Mouse (Mus musculus) heart, embryonic 13.5 days (tissue): ENCODE measurements around the gene Nr2c2ap. TPM values are rescaled to one million over a fixed set of nuclear protein-coding genes. Genes with fewer than 3 reads are reported as not detected.

Experiments used
- ATAC-seq: fragments of 200-750 bp; cut with Nextera tagmentation; 2 replicates; pipeline ENCODE4 v1.8.0; 2017; ENCODE audit warnings: moderate TSS enrichment; ENCODE audit not compliant: insufficient number of reproducible peaks, low FRiP score, low TSS enrichment; ENCODE audit errors: extremely low read depth
- H3K27ac ChIP-seq: fragments of 300-500 bp; sonication (generic); replicated peaks from 2 replicates; pipeline ENCODE4 v1.5.1; 2015; ENCODE audit warnings: moderate library complexity, mild to moderate bottlenecking, inconsistent platforms
- H3K27me3 ChIP-seq: fragments of 300-500 bp; sonication (generic); replicated peaks from 2 replicates; pipeline ENCODE4 v1.6.1; 2015; ENCODE audit warnings: mild to moderate bottlenecking, inconsistent platforms
- H3K36me3 ChIP-seq: fragments of 300-500 bp; sonication (generic); 2 replicates; pipeline ENCODE4 v1.6.1; 2015; ENCODE audit warnings: mild to moderate bottlenecking, inconsistent platforms
- H3K4me1 ChIP-seq: fragments of 300-500 bp; sonication (generic); 2 replicates; pipeline ENCODE4 v1.6.1; 2015; ENCODE audit warnings: inconsistent platforms
- H3K4me2 ChIP-seq: fragments of 300-500 bp; sonication (generic); 2 replicates; pipeline ENCODE4 v1.6.1; 2015; ENCODE audit warnings: inconsistent platforms, mild to moderate bottlenecking, moderate library complexity
- H3K4me3 ChIP-seq: fragments of 300-500 bp; sonication (generic); 2 replicates; pipeline ENCODE4 v1.5.1; 2015; ENCODE audit warnings: moderate library complexity, mild to moderate bottlenecking, inconsistent platforms
- H3K9ac ChIP-seq: fragments of 300-500 bp; sonication (generic); 2 replicates; pipeline ENCODE4 v1.6.1; 2015; ENCODE audit warnings: inconsistent platforms, mild to moderate bottlenecking, moderate library complexity
- H3K9me3 ChIP-seq: fragments of 300-500 bp; sonication (generic); 2 replicates; pipeline ENCODE4 v1.6.1; 2016; ENCODE audit warnings: inconsistent platforms
- WGBS: fragments of 180-500 bp; shearing (Covaris S2); methylation state at CpG from one replicate; pipeline ENCODE4 v1.1.7; 2015; ENCODE audit warnings: mixed read lengths; 5-methylcytosine and 5-hydroxymethylcytosine counted together
- polyA plus RNA-seq: library from polyadenylated mRNA; unstranded; fragments of >200 nt; fragmentation: Nextera tagmentation; extraction: Ambion mirVana; gene quantifications from 2 replicates; pipeline ENCODE4 v1.2.1, GENCODE M21; 2015

Gene Nr2c2ap
- polyA plus RNA-seq, 1 experiment from 2014 or later = 30.5 TPM

DNA sequence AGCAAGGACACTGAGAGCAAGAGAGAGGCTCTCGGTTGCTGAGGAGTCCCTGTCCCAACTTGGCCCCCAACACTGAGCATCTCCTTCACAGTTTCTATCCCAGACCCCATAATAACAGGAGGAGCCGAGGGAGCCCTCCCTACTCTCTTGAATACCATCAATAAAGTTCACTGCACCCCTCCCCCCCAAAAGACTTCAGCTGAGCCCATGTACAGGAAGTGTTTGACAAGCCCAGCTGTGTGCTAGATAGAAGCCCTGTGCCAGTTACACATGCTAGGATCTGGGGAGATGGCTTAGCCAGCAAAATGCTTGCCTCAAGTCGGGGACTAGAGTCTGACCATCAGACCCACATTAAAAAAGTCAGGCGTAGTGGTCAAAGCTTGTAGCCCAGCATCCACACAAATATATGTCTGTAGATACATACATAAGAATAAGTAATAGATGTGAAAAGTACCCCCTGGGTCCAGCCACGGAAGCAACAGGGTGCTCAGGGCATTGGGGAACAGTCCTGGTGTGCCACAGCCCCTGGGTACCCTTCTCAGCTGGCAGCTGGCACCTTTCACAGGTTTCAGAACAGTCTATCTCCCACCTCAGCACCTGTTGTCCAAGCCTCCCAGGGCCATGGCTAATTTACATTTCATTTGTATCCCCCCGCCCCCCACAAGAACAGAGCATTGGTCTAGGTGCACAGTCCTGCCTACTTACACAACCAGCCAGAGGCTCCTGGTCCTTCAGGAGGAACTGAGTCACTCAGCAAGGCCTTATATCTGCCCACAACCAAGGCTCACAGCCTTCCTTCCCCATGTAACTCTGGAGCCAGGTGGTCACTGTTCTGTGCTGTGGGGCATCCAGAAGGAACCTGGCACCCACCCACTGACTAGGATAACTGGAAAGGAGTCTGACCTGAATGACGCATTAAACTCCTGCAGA, 16.8 kb downstream of the Nr2c2ap start:
- WGBS = 87% methylated on average over 7 of the region's 7 CpGs

DNA sequence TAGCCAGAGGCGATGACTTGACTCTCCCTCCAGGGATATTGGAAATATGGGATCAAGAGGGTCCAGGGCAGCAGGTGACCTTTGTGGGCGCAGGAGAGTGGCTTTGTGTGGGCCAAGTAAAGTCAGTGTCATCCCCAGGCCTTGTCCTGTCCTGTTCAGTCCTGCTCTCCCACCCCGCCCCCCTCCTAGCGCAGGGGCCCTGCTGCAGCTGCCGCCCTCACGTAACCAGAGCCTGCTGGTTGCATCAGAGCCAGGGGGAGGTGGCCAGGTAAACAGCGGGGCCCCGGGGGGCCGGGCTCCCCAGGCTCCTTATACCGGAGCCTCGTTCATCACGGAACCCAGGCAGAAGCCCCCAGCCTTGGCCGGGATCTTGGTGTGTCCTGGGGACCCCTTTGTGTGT, 19.0 kb downstream of the Nr2c2ap start:
- WGBS = 19% methylated on average over 13 of the region's 13 CpGs
- Histone ChIP-seq H3K4me2 (no peak overlapping the region), H3K36me3 (peaks cover 22% of the 10 kb centered on the region), H3K27ac (no peak overlapping the region), H3K27me3 (peaks cover 43% of the 10 kb centered on the region), H3K4me1 (peaks cover 9% of the 10 kb centered on the region; the same call in 1 of the 2 replicates), H3K4me3 (no peak overlapping the region), H3K9ac (no peak overlapping the region), H3K9me3 (no peaks in the 10 kb centered on the region)
- ATAC-seq = no peak

More for the DNA sequence above, 16.8 kb downstream of the Nr2c2ap start:
- H3K9me3 ChIP-seq = no peaks in the 10 kb centered on the region
- H3K9ac ChIP-seq = no peak overlapping the region
- ATAC-seq = no peak
- no peak overlapping the region for H3K27ac ChIP-seq
- no peak overlapping the region for H3K4me3 ChIP-seq
- no peak overlapping the region for H3K4me2 ChIP-seq
- peaks cover 42% of the 10 kb centered on the region for H3K36me3 ChIP-seq
- peaks cover 9% of the 10 kb centered on the region; the same call in 1 of the 2 replicates for H3K4me1 ChIP-seq
- H3K27me3 ChIP-seq = peaks cover 27% of the 10 kb centered on the region

DNA sequence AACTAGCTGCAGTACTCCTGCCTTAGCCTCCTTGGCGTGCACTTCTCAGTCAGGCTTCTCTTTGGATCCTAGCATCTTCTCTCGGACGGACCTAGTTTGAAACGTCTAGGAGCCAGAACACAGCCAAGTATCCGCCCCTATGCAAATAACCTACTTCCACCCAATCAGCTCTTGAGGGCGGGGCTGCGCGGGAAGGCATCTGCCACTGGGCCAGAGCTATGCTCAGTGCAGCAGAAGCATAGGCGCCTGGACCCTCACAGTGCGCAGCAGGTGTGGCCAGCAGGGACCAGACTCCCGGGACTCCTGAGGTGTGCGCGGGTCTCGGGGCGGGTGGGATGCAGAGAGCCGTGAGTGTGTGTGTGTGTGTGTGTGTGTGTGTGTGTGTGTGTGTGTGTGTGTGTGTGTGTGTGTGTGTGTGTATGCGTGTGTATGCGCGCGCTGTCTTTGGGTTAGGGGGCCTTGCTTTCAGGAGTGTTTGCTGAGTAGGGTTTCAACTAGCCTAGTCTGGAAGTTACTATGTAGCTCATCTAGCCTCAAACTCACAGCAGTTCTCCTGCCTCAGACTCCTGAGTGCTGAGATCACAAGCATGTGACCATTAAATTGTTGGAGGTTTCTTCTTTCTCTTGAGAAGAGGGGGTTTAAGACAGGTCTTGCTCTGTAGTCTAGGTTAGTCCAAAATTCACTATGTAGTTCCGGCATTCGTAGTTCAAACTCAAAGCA, 21.6 kb downstream of the Nr2c2ap start:
- Histone ChIP-seq H3K9ac (no peak overlapping the region), H3K9me3 (no peaks in the 10 kb centered on the region), H3K27ac (no peak overlapping the region), H3K4me2 (peak overlapping the region; percentile 48), H3K4me1 (peaks cover 9% of the 10 kb centered on the region; the same call in 1 of the 2 replicates), H3K4me3 (peak overlapping the region; percentile 20; the same call in 1 of the 2 replicates), H3K36me3 (no peaks in the 10 kb centered on the region), H3K27me3 (peaks cover 66% of the 10 kb centered on the region)
- peak; percentile 84 for ATAC-seq
- 9% methylated on average over 16 of the region's 22 CpGs for WGBS

DNA sequence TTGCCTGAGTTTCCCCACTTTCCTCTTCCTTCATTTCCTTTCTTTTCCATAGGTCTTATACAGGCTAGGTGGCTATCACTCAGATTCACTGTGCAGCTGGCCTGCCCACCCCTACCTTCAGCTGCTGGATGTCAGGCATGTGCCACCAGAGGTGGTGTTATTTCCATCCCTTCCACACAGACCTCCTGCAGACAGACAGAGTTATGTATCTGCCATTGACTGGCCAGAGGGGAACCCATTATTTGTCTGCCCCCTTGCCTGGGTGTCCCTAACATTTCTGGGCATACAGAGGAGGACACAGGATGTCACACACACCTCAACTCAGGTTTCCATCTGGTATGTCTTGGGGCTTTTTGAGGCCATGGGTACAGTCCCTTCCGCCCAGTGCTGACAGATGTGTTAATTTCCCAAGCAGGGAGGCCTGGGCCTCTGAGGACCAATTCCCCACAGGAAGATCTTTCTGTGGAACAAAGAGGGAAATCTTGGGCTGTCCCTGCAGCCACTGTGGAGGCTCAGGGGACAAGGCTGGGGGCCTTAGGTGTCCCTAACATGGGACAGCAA, 26.2 kb downstream of the Nr2c2ap start:
- no peak for ATAC-seq

DNA sequence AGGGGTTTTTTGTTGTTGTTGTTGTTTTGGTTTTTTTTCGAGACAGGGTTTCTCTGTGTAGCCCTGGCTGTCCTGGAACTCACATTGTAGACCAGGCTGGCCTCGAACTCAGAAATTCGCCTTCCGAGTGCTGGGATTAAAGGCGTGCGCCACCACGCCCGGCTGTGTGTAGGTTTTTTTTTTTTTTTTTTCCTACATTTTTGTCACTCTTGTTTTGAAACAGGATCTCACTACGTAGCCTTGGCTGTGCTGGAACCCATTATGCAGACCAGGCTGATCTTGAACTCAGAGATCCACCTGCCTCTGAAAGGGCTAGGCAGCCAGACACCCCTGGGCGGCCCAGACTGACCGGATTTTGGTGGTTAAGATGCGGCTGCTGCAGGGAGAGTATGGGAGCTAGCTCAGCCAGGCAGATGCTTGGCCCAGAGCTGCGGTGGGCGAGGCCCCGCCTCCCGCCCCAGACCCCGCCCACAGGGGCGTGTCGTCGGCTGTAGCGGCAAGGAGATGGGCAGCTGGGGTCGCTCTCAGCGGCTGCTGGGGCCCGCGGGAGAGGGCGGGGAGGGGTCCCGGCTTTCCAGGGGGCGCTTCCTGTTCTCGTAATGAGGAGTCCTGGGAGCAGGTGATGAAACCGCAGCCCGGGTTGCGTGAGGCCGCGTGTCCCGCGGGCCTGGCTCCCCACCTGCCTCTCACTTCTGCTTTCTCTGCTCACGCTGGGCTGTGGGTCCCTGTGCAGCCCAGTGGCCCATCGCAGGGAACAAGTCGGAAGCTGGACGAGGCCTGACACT, 27.1 kb downstream of the Nr2c2ap start:
- Histone ChIP-seq H3K9ac (peak overlapping the region; percentile 69), H3K9me3 (no peaks in the 10 kb centered on the region), H3K36me3 (no peaks in the 10 kb centered on the region), H3K4me2 (peak overlapping the region; percentile 78), H3K27ac (no peak overlapping the region), H3K4me3 (peak overlapping the region; percentile 55), H3K27me3 (peaks cover 65% of the 10 kb centered on the region), H3K4me1 (peaks cover 3% of the 10 kb centered on the region; the same call in 1 of the 2 replicates)
- peak; percentile 75 for ATAC-seq
- WGBS = 9% methylated on average over 40 of the region's 40 CpGs

More for the DNA sequence above, 26.2 kb downstream of the Nr2c2ap start:
- no peaks in the 10 kb centered on the region for H3K9me3 ChIP-seq
- WGBS = 88% methylated on average over 1 of the region's 1 CpGs
- H3K4me1 ChIP-seq = peaks cover 7% of the 10 kb centered on the region; the same call in 1 of the 2 replicates
- no peak overlapping the region for H3K4me2 ChIP-seq
- H3K27ac ChIP-seq = no peak overlapping the region
- no peak overlapping the region for H3K4me3 ChIP-seq
- no peaks in the 10 kb centered on the region for H3K36me3 ChIP-seq
- peaks cover 65% of the 10 kb centered on the region for H3K27me3 ChIP-seq
- no peak overlapping the region for H3K9ac ChIP-seq

DNA sequence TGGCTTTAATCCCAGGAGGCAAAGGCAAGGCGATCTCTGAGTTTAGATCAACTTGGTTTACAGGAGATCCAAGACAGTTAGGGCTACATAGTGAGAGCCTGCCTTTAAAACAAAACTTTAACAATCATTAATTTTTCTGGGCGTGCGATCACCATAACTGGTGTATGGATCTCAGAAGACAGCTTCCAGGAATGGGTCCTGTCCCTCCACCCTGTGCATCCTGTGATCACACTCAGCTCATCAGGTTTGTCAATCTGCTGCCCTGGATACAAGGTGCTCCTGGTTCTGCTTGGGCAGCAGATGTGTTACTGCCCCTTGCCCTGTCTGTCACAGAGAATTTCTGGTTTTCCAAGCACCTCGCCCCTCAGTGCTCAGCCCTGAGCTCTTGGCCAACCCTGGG, 28.1 kb downstream of the Nr2c2ap start:
- Histone ChIP-seq H3K4me3 (no peak overlapping the region), H3K4me2 (peak overlapping the region; percentile 78; the same call in 1 of the 2 replicates), H3K27me3 (peaks cover 68% of the 10 kb centered on the region), H3K27ac (no peak overlapping the region), H3K9ac (no peak overlapping the region), H3K36me3 (no peaks in the 10 kb centered on the region), H3K4me1 (peaks cover 3% of the 10 kb centered on the region; the same call in 1 of the 2 replicates), H3K9me3 (no peaks in the 10 kb centered on the region)
- ATAC-seq = no peak
- 80% methylated on average over 4 of the region's 4 CpGs for WGBS

DNA sequence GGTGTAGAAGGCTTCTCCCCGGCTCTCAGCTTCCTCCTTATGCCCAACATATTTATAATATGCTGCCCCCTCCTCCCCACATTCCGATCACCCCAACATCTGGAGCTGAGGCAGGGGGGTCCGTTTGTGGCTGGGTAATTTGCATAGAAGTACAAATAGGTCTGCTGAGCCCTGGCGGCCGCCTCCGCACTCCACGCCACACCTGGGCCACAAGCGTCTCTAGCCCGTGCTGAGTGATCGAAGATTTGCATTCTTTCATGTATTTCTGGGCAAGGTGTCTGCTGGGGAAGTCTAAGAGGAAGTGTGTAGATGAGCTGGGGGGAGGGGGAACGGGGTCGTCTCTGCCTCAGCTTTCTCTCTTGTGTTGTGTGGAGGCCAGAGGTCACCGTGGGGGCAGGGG, 28.9 kb downstream of the Nr2c2ap start:
- 60% methylated on average over 13 of the region's 13 CpGs for WGBS
- no peak overlapping the region for H3K9ac ChIP-seq
- no peak overlapping the region for H3K27ac ChIP-seq
- peaks cover 71% of the 10 kb centered on the region for H3K27me3 ChIP-seq
- H3K9me3 ChIP-seq = no peaks in the 10 kb centered on the region
- H3K4me2 ChIP-seq = no peak overlapping the region
- H3K36me3 ChIP-seq = no peaks in the 10 kb centered on the region
- H3K4me3 ChIP-seq = no peak overlapping the region
- H3K4me1 ChIP-seq = peaks cover 3% of the 10 kb centered on the region; the same call in 1 of the 2 replicates
- ATAC-seq = no peak

DNA sequence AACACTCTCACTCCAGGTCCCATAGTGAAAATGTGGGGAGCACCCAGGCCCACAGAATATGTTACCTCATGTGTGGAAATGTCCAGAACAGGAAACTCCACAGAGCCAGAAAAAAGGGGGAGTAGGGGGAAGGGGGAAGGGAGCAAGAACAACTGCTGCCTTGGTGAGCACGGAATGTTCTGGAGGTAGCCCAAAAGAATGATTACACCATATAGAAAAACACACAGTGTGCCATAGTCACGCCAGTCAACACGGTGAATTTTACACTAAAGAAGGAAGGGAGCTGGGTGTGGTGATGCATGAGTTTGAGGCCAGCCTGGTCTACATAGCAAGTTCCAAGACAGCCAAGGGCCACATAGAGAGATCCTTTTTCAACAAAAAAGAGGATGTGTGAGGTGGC, 32.2 kb downstream of the Nr2c2ap start:
- WGBS = 68% methylated on average over 3 of the region's 3 CpGs
- no peak for ATAC-seq
- no peak overlapping the region for H3K27ac ChIP-seq
- no peak overlapping the region for H3K4me2 ChIP-seq
- H3K9me3 ChIP-seq = no peaks in the 10 kb centered on the region
- no peaks in the 10 kb centered on the region for H3K36me3 ChIP-seq
- peaks cover 8% of the 10 kb centered on the region for H3K4me1 ChIP-seq
- no peak overlapping the region for H3K4me3 ChIP-seq
- H3K9ac ChIP-seq = no peak overlapping the region
- H3K27me3 ChIP-seq = peaks cover 76% of the 10 kb centered on the region

DNA sequence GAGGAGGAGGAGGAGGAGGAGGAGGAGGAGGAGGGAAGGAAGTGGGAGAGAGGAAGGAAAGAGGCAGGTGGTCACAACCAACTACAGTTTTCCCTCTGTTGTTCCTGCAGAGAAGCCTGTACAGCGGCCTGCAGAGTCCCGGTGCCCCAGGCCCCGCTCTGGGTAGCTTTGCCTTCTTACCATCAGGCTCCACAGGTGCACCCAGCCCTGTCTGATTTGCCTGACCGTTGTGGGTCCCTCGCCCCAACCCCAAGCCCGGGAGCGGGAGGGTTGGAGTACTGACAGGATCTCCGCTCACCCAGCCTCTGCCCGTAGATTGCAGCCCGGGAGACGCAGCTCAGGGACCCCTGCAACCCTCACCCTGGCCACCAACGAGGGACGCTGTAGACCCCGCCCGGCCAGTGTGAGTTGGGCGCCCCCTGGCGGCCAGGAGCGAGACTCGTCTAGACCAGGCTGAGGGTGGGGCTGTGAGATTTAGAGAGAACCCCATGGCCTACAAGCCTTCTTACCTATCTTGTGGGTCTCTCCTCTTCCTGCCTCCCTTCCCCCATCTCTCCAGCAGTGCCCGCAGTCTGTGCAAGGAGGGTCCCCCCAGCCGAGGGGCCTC, 35.5 kb downstream of the Nr2c2ap start:
- Histone ChIP-seq H3K4me2 (peak overlapping the region; percentile 69), H3K4me1 (peaks cover 13% of the 10 kb centered on the region), H3K27me3 (peaks cover 58% of the 10 kb centered on the region), H3K9ac (peak overlapping the region; percentile 66), H3K36me3 (no peaks in the 10 kb centered on the region), H3K9me3 (no peaks in the 10 kb centered on the region), H3K27ac (no peak overlapping the region), H3K4me3 (peak overlapping the region; percentile 38)
- WGBS = 3% methylated on average over 20 of the region's 21 CpGs
- no peak; the same call in 1 of the 2 replicates for ATAC-seq

DNA sequence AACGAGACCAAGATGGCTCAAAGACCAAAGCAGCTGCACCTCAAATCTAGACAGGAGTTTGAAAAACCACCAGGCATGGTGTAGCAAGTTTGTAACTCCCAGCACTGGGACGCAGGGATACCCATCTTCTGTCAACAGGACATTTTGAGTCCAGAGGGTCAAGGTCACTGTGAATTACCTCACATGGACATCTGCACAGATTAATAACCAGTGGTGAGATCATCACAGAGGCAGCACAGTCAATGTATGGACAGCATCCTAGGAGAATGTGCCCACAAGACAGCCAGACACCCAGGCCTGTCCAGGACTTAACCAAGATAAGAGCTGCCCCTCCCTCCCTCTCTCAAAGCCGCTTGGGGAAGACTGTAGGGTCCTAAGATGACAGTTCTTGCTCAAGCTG, 39.0 kb downstream of the Nr2c2ap start:
- 61% methylated on average over 3 of the region's 3 CpGs for WGBS
- H3K27me3 ChIP-seq = peaks cover 31% of the 10 kb centered on the region
- no peaks in the 10 kb centered on the region for H3K9me3 ChIP-seq

More for the DNA sequence above, 39.0 kb downstream of the Nr2c2ap start:
- ATAC-seq = no peak
- Histone ChIP-seq H3K27ac (no peak overlapping the region), H3K4me1 (peaks cover 38% of the 10 kb centered on the region), H3K36me3 (peaks cover 4% of the 10 kb centered on the region; the same call in 1 of the 2 replicates), H3K4me3 (no peak overlapping the region), H3K9ac (no peak overlapping the region), H3K4me2 (no peak overlapping the region)
